Mouse (Mus musculus): Measurements from ENCODE around the gene Fbxl16. TPM values are rescaled to one million over a fixed set of nuclear protein-coding genes. Genes with fewer than 3 reads are reported as not detected.

Gene Fbxl16
- 1 to 10 TPM in 1 of 2 experiments, under 1 TPM in 1; 0.93 to 1.2 TPM for total RNA-seq (2021)

- DNase-seq = peak; percentile 69
Observed at GRCm38 (mm10) chr17:25808789-25809605, at the start of gene Fbxl16. Fbxl16 (plus strand) TSS chr17:25809085.

- DNase-seq = no peak
Observed at GRCm38 (mm10) chr17:25760148-25760547, 48.7 kb upstream of the Fbxl16 start.

GRCm38 (mm10) chr17:25761561-25761970 is 47.3 kb upstream of the Fbxl16 start:
- no peak for DNase-seq

GRCm38 (mm10) chr17:25762591-25762990 is 46.3 kb upstream of the Fbxl16 start:
- DNase-seq = no peak

GRCm38 (mm10) chr17:25765886-25766285 is 43.0 kb upstream of the Fbxl16 start:
- DNase-seq = no peak

GRCm38 (mm10) chr17:25769331-25769730 is 39.6 kb upstream of the Fbxl16 start:
- DNase-seq = no peak

GRCm38 (mm10) chr17:25773549-25774120 is 35.2 kb upstream of the Fbxl16 start, which contains the start of gene Narfl:
Narfl (plus strand) TSS chr17:25773776.
- peak; percentile 99 for DNase-seq

GRCm38 (mm10) chr17:25775318-25776062 is 33.4 kb upstream of the Fbxl16 start:
- DNase-seq = no peak

GRCm38 (mm10) chr17:25777948-25778347 is 30.9 kb upstream of the Fbxl16 start:
- no peak for DNase-seq

GRCm38 (mm10) chr17:25781339-25781738 is 27.5 kb upstream of the Fbxl16 start:
- DNase-seq = no peak

- peak; percentile 62 for DNase-seq
Observed at GRCm38 (mm10) chr17:25783086-25783485, 25.8 kb upstream of the Fbxl16 start.

GRCm38 (mm10) chr17:25783861-25784574 is 24.9 kb upstream of the Fbxl16 start:
- no peak for DNase-seq

GRCm38 (mm10) chr17:25785281-25785745 is 23.6 kb upstream of the Fbxl16 start, which contains the start of gene Haghl:
Haghl (minus strand) TSS chr17:25785673.
- DNase-seq = peak; percentile 96

- no peak for DNase-seq
Observed at GRCm38 (mm10) chr17:25786280-25786679, 22.6 kb upstream of the Fbxl16 start, which contains the start of gene Ccdc78. Ccdc78 (plus strand) TSS chr17:25786580.

- DNase-seq = no peak
Observed at GRCm38 (mm10) chr17:25786781-25787504, 21.9 kb upstream of the Fbxl16 start.

- no peak for DNase-seq
Observed at GRCm38 (mm10) chr17:25791320-25791842, 17.5 kb upstream of the Fbxl16 start.

- DNase-seq = peak; percentile 92
Observed at GRCm38 (mm10) chr17:25791843-25792527, 16.9 kb upstream of the Fbxl16 start.

GRCm38 (mm10) chr17:25792615-25793014 is 16.3 kb upstream of the Fbxl16 start, which contains the start of gene Fam173a:
Fam173a (minus strand) TSS chr17:25792901.
- peak; percentile 88 for DNase-seq

GRCm38 (mm10) chr17:25794197-25794596 is 14.7 kb upstream of the Fbxl16 start:
- DNase-seq = peak; percentile 42

GRCm38 (mm10) chr17:25794998-25795397 is 13.9 kb upstream of the Fbxl16 start:
- no peak for DNase-seq
